Mouse (Mus musculus) stomach, postnatal 0 days (tissue): ENCODE results near the gene Col6a2.

ENCODE experiments used
- CTCF ChIP-seq: IDR thresholded peaks from 2 replicates; pipeline ENCODE4 v1.5.1; 2016; ENCODE audit warnings: antibody characterized with exemption, low read depth, mild to moderate bottlenecking, moderate library complexity
- EP300 ChIP-seq: optimal IDR thresholded peaks from 2 replicates; pipeline ENCODE3; 2016; ENCODE audit warnings: antibody characterized with exemption

- TF ChIP-seq CTCF (no peak), EP300 (no peak)
Observed at GRCm38 (mm10) chr10:76636601-76637000, 13.2 kb upstream of the Col6a2 start.
